Mouse (Mus musculus) kidney, adult 2 months (tissue): ENCODE results near the gene Gm3448.
A peak's percentile ranks its signal among the peaks of the same experiment; 100 is the strongest.

ENCODE experiments used
- CTCF ChIP-seq: fragments of 200-500 bp; conservative IDR thresholded peaks from 2 replicates; pipeline ENCODE4 v1.5.1; 2011; ENCODE audit warnings: low read depth, mild to moderate bottlenecking, control low read depth, low read length, moderate library complexity, mixed read lengths; ENCODE audit not compliant: insufficient read depth, insufficient read length
- POLR2A ChIP-seq: fragments of 200-500 bp; IDR thresholded peaks from one replicate; pipeline ENCODE4 v1.6.1; 2011; ENCODE audit warnings: low read depth, low read length, control low read depth

DNA sequence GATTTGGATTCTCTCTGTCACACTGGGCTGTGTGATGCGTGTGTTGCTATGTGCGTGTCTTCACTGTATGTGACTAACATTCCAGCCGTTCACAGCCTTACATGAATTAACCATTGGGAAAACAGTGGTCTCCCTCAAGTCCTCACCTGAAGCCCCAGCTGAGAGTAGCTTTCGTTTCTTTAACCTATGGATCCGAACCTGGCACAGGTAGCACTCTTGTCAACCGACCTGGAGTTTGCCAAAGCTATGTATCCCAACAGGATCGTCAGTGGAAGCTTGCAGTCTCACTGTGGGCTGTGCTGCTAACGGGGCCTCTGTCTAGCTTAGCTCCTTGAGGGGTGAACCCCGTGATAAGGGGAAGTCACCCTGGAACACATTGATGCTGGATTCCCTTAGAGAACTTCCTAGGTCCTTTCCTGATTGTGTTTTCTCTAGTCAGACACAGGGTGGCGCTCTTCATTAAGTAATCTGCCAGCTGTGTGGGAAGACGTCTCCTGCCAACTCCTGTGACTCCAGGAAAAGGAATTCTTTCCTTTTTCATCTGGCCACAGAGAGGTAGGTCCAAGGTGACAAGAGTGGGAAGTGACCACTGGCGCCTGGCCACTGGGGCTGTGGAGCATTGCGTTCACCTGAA is 24.2 kb upstream of the Gm3448 start:
- TF ChIP-seq CTCF: peak; percentile 76
- no peak for TF ChIP-seq POLR2A
